Mouse (Mus musculus) kidney, embryonic 16.5 days (tissue): Measurements from ENCODE around the gene Alpl. TPM values are rescaled to one million over a fixed set of nuclear protein-coding genes. Genes with fewer than 3 reads are reported as not detected.
A peak's percentile ranks its signal among the peaks of the same experiment; 100 is the strongest.

Source experiments
- ATAC-seq: fragments of 200-750 bp; cut with Nextera tagmentation; 2 replicates; pipeline ENCODE4 v1.8.0; 2017; ENCODE audit warnings: moderate TSS enrichment; ENCODE audit not compliant: low FRiP score, low TSS enrichment
- H3K27ac ChIP-seq: fragments of 300-500 bp; sonication (generic); 2 replicates; pipeline ENCODE4 v1.5.1; 2014; ENCODE audit warnings: low read length
- H3K27me3 ChIP-seq: fragments of 300-500 bp; sonication (generic); 2 replicates; pipeline ENCODE4 v1.6.1; 2014; ENCODE audit warnings: low read length, control low read depth, mixed read lengths; ENCODE audit not compliant: insufficient read depth
- H3K36me3 ChIP-seq: fragments of 300-500 bp; sonication (generic); 2 replicates; pipeline ENCODE4 v1.6.1; 2014; ENCODE audit warnings: low read length, control low read depth, mixed read lengths; ENCODE audit not compliant: insufficient read depth
- H3K4me1 ChIP-seq: fragments of 300-500 bp; sonication (generic); 2 replicates; pipeline ENCODE4 v1.6.1; 2014; ENCODE audit warnings: low read length, control low read depth, mixed read lengths; ENCODE audit not compliant: insufficient read depth
- H3K4me2 ChIP-seq: fragments of 300-500 bp; sonication (generic); replicated peaks from 2 replicates; pipeline ENCODE4 v1.6.1; 2014; ENCODE audit warnings: low read depth, low read length
- H3K4me3 ChIP-seq: fragments of 300-500 bp; sonication (generic); 2 replicates; pipeline ENCODE4 v1.5.1; 2014; ENCODE audit warnings: mild to moderate bottlenecking, low read length
- H3K9ac ChIP-seq: fragments of 300-500 bp; sonication (generic); replicated peaks from 2 replicates; pipeline ENCODE4 v1.6.1; 2014; ENCODE audit warnings: low read length
- H3K9me3 ChIP-seq: fragments of 300-500 bp; sonication (generic); 2 replicates; pipeline ENCODE4 v1.6.1; 2016; ENCODE audit warnings: low read length, control low read depth
- WGBS: fragments of 180-500 bp; shearing (Covaris S2); extraction: QIAGEN DNeasy Blood & Tissue Kit; methylation state at CpG from one replicate; pipeline ENCODE4 v1.1.7; 2014; 5-methylcytosine and 5-hydroxymethylcytosine counted together
- polyA plus RNA-seq: library from polyadenylated mRNA; unstranded; fragments of >200 nt; fragmentation: Nextera tagmentation; extraction: Ambion mirVana; gene quantifications from 2 replicates; pipeline ENCODE4 v1.2.1, GENCODE M21; 2015

Gene Alpl
- polyA plus RNA-seq, 1 experiment from 2014 or later: 19.2 TPM

DNA sequence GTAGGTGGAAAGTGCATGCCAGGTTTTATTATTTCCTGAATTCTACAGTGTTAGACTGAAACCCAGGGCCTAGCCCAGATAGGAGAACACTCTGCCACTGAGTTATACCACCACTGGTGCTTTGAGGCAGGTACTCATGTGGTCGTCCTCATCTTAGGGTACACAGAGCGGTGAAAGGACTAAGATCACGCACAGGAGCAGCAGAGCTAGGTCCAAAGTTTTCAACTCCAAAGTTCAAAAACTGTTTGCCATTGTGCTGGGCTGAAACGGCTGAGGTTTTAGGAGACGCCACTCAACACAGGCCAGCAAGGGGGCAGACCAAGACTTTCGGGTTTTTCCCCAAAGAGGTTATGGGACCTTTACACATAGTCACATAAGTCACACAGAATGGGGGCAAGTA, 21.7 kb downstream of the Alpl start:
- Histone ChIP-seq H3K9ac (no peak overlapping the region), H3K27ac (no peak overlapping the region), H3K4me1 (peaks cover 12% of the 10 kb centered on the region), H3K4me3 (no peak overlapping the region), H3K36me3 (no peaks in the 10 kb centered on the region), H3K27me3 (no peaks in the 10 kb centered on the region), H3K9me3 (no peaks in the 10 kb centered on the region), H3K4me2 (no peak overlapping the region)
- ATAC-seq: no peak
- 78% methylated on average over 6 of the region's 6 CpGs for WGBS

DNA sequence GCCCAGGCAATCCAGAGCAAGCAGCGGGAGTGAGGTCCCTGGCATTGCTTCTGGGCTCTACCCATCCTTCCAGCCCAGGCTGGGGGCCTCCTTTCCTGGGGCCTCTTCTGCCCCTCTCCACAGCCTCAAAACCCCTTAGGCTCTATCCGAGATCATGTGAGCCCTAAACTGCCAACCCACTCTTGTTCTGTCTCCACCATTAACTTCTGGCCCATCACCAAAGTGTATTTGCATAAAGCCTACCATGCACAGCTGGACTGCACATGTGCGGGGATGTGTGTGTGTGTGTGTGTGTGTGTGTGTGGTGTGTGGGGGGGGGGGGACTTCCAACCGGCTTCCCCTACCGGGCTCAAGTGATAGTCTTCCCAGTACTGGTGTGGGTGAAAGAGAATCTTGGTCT, 22.2 kb downstream of the Alpl start:
- H3K27me3 ChIP-seq: no peaks in the 10 kb centered on the region; the same call in 1 of the 2 replicates
- peaks cover 12% of the 10 kb centered on the region for H3K4me1 ChIP-seq
- H3K27ac ChIP-seq: 0 out of 2 replicates have a peak overlapping the region, but pooled peaks have one; percentile 36
- H3K36me3 ChIP-seq: no peaks in the 10 kb centered on the region
- no peaks in the 10 kb centered on the region for H3K9me3 ChIP-seq
- no peak overlapping the region for H3K4me3 ChIP-seq
- WGBS: 73% methylated on average over 5 of the region's 5 CpGs
- no peak for ATAC-seq
- H3K9ac ChIP-seq: no peak overlapping the region
- no peak overlapping the region for H3K4me2 ChIP-seq

DNA sequence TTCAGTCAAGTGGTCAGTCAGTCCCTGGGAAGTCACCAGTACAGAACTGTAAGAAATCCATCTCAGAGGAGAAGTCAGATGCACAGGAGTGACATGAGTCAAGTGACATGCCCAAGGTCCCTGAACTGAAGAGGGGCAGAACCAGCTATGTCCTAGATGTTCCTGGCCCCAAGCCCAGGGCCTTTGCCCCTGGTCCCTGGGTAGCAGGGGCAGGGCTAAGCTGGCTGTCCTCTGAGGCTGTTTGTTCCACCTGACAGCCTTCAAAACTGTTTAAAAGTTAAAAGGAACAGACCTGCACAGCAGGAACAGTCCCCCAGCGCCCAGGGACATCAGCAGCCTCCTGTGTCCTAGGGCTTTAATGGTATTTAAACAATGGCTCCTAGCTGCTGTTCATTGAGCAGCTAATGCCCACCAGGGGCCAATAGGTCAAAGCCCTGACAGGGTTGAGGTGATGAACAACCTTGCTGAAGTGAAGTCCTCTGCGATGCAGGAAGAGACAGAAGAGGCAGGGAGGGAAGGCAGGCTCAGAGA, 22.8 kb downstream of the Alpl start:
- ATAC-seq: peak; percentile 78
- Histone ChIP-seq H3K27ac (0 out of 2 replicates have a peak overlapping the region, but pooled peaks have one; percentile 36), H3K4me1 (peaks cover 12% of the 10 kb centered on the region), H3K9me3 (no peaks in the 10 kb centered on the region), H3K27me3 (no peaks in the 10 kb centered on the region; the same call in 1 of the 2 replicates), H3K4me3 (no peak overlapping the region), H3K36me3 (no peaks in the 10 kb centered on the region), H3K9ac (no peak overlapping the region), H3K4me2 (no peak overlapping the region)
- WGBS: 14% methylated on average over 2 of the region's 2 CpGs

DNA sequence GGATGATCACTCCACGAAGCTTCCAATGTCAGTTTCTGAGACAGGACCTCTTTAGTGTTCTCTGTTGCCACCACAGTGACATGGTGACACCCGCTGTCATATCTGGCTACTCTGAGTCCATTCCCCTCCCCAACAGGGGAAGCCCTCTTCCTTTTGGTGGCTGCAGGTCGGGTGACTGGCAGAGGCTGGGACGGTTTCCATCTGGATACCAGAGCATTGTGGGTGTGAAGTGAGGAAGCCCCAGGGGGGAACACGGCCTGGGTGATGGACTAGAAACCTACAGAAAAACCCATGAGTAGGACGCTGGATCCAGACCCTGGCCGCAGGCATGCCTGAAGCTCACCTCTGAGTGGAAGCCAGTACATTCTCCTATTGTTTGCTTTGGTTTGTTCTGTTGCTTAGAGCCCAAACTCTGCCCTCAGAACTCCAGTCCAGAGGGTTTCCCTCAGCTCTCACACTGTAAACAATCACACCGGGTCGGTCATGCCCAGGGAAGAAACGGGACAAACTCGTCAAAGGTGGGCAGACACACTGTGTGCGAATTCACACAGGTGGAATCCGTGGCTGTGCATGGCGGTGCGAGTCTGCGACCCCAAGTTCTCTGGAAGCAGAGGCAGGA, 23.6 kb downstream of the Alpl start:
- no peaks in the 10 kb centered on the region for H3K36me3 ChIP-seq
- 85% methylated on average over 16 of the region's 16 CpGs for WGBS
- ATAC-seq: no peak
- H3K27ac ChIP-seq: no peak overlapping the region
- peaks cover 12% of the 10 kb centered on the region for H3K4me1 ChIP-seq
- no peak overlapping the region for H3K9ac ChIP-seq
- H3K9me3 ChIP-seq: no peaks in the 10 kb centered on the region
- H3K27me3 ChIP-seq: no peaks in the 10 kb centered on the region; the same call in 1 of the 2 replicates
- H3K4me3 ChIP-seq: no peak overlapping the region
- H3K4me2 ChIP-seq: no peak overlapping the region

DNA sequence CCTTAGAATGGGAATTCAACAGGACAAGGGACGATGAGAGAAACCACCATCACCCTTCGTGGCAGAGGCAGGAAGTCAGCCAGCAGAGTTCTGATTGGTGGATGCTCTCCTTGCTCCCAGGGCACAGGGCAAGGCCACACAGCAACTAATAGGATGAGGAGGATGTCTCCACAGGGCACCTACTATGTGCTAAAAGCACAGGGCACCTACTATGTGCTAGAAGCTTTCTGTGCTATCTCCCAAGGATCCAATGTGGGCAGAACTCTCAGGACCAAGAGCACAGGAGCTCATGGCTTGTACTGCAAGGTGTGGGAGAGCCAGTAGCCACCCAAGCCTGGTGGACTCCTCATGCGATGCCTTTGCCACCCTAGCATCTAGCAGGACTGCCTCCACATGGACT, 24.4 kb downstream of the Alpl start:
- Histone ChIP-seq H3K36me3 (no peaks in the 10 kb centered on the region), H3K4me3 (no peak overlapping the region), H3K9ac (no peak overlapping the region), H3K27ac (no peak overlapping the region), H3K27me3 (no peaks in the 10 kb centered on the region; the same call in 1 of the 2 replicates), H3K4me2 (no peak overlapping the region), H3K4me1 (peaks cover 12% of the 10 kb centered on the region), H3K9me3 (no peaks in the 10 kb centered on the region)
- WGBS: 74% methylated on average over 3 of the region's 3 CpGs
- ATAC-seq: no peak

DNA sequence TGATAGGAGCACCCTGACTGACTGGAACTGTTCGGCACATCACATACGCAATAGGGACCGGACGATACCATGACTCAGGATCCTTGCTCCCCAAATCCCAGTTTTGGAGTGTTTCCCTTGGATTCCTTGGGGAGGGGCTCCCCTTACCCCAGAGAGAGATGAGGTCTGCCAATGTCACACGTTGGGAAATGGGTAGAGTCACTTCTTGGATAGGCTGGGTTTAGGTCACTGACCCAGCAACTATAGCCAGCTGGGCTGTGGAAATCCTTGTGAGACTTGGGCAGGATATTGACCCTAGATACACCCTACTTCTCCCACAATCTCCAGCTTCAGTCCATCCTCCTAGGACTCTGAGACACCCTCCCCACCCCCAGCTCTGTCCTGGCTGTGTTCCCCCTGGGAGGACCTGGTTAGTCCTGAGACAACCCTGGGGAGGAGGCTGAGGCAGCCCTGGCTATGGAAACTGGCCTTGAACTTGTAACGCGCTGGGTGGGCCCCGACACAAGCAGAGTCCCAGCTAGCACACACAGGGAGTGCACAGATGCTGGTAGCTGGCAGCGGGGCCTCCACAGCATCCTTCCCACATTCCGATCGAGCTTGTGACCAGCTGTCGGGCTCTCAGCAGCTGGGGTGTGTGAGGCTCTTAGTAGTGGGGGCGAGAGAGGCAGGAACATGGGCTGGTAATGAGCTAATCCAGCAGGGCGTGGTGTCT, 25.1 kb downstream of the Alpl start:
- Histone ChIP-seq H3K4me3 (no peak overlapping the region), H3K27ac (no peak overlapping the region), H3K36me3 (no peaks in the 10 kb centered on the region), H3K9me3 (no peaks in the 10 kb centered on the region), H3K4me2 (no peak overlapping the region), H3K4me1 (peaks cover 17% of the 10 kb centered on the region), H3K27me3 (no peaks in the 10 kb centered on the region; the same call in 1 of the 2 replicates), H3K9ac (no peak overlapping the region)
- ATAC-seq: peak; percentile 41; the same call in 1 of the 2 replicates
- WGBS: 70% methylated on average over 14 of the region's 14 CpGs

DNA sequence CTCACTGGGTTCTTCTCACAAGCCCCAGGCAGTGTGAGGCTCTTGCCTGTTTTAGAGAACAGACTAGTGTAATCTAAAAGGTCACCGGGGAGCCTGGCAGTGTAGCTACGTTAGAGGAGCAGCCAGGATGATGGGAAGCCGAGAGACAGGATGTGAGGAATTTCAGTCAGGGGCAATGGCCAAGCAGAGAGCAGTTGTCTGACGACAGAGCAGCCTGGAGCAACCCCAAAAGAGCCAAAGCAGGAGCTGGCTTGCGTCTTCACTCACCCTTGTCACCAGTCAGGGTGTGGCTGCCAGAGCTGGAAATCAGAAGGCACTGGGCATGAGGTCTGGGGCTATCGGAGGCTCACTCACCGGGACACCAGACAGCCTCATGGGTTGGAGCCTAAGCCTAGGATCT, 26.5 kb downstream of the Alpl start:
- Histone ChIP-seq H3K27me3 (no peaks in the 10 kb centered on the region; the same call in 1 of the 2 replicates), H3K4me2 (no peak overlapping the region), H3K9ac (no peak overlapping the region), H3K36me3 (no peaks in the 10 kb centered on the region), H3K4me3 (no peak overlapping the region), H3K4me1 (peaks cover 24% of the 10 kb centered on the region), H3K9me3 (no peaks in the 10 kb centered on the region), H3K27ac (no peak overlapping the region)
- ATAC-seq: no peak
- 52% methylated on average over 7 of the region's 7 CpGs for WGBS

DNA sequence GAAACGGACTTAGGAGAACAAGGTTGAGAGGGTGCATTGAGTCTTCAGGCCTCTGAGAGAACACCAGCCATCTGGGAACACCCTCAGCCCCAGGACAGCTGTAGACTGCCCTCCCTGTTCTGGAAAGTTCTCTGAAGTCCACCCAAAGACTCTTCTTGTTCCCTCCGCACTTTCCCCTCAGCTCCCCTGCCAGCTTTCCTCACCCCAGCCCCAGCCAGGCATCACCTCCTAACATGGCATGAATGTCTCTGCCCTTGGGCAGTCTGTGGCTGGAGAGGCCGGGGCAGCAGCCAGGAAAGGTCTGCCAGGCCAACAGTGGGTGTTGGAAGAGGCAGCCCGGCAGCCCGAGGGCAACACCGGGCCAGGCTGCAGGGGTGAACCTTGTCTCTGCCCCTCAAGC, 27.4 kb downstream of the Alpl start:
- Histone ChIP-seq H3K9ac (no peak overlapping the region), H3K4me1 (peaks cover 18% of the 10 kb centered on the region), H3K27me3 (no peaks in the 10 kb centered on the region; the same call in 1 of the 2 replicates), H3K9me3 (no peaks in the 10 kb centered on the region), H3K27ac (no peak overlapping the region), H3K4me3 (no peak overlapping the region), H3K4me2 (no peak overlapping the region), H3K36me3 (no peaks in the 10 kb centered on the region)
- WGBS: 67% methylated on average over 6 of the region's 6 CpGs
- no peak for ATAC-seq

DNA sequence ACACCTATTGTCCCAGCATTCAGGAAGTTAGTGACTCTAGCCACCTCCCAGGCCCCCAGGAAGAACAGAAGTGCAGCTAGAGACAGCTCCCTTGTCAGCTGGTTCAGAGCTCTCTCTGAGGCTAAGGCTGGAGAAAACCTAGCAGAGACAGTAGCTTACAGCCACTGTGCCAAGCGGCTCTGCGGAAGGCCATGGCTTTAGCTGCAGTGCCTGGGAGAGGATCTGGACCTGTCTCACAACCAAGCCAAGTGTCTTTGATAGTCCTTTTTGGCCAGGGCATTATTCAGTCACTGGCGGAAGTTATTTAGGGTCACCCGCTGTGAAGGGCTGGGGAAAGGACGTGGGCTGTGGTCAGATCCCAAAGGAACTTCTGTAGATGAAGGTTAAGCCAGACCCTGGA, 27.8 kb downstream of the Alpl start:
- Histone ChIP-seq H3K9ac (no peak overlapping the region), H3K36me3 (no peaks in the 10 kb centered on the region), H3K4me2 (no peak overlapping the region), H3K4me3 (no peak overlapping the region), H3K27me3 (no peaks in the 10 kb centered on the region; the same call in 1 of the 2 replicates), H3K9me3 (no peaks in the 10 kb centered on the region), H3K4me1 (peaks cover 13% of the 10 kb centered on the region; the same call in 1 of the 2 replicates), H3K27ac (no peak overlapping the region)
- 80% methylated on average over 5 of the region's 5 CpGs for WGBS
- no peak for ATAC-seq

DNA sequence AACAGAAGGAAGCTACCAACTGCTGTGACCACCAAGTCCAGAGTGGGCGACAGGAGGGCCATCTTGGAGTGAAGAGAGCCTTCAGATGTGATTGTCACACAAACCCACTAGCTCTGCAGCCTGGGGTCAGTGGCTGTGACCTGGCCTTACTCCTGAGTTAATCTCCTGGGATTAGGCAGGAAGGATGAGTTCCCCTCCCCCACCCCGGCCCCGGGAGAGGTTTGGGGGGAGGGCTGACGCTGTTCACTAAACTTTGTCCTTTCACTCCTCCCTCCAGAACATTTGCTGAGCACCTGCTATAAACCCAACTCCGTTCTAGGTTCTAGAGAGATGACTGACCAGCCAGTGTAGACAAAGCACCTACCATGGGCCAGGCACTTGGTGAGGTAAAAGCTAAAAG, 29.8 kb downstream of the Alpl start:
- Histone ChIP-seq H3K36me3 (no peaks in the 10 kb centered on the region), H3K27ac (no peak overlapping the region), H3K9ac (no peak overlapping the region), H3K4me2 (no peak overlapping the region), H3K4me1 (peaks cover 11% of the 10 kb centered on the region; the same call in 1 of the 2 replicates), H3K4me3 (no peak overlapping the region), H3K27me3 (no peaks in the 10 kb centered on the region; the same call in 1 of the 2 replicates), H3K9me3 (no peaks in the 10 kb centered on the region)
- 28% methylated on average over 5 of the region's 5 CpGs for WGBS
- no peak for ATAC-seq
